Mouse (Mus musculus) brain, embryonic 14.5 days (tissue): ENCODE results near the gene Zfp609.

Experiments used
- CTCF ChIP-seq: fragments of 200-500 bp; IDR thresholded peaks from 2 replicates; pipeline ENCODE4 v1.5.1; 2012; ENCODE audit warnings: inconsistent platforms, mild to moderate bottlenecking, moderate library complexity, borderline replicate concordance; ENCODE audit not compliant: insufficient read depth, insufficient read length; ENCODE audit errors: extremely low read depth
- POLR2A ChIP-seq: fragments of 200-500 bp; IDR thresholded peaks from 2 replicates; pipeline ENCODE4 v1.6.1; 2012; ENCODE audit warnings: mild to moderate bottlenecking, inconsistent platforms, borderline replicate concordance; ENCODE audit not compliant: poor library complexity, insufficient read depth, insufficient read length, severe bottlenecking; ENCODE audit errors: extremely low read depth

- peak; percentile 49; the same call in 1 of the 2 replicates for TF ChIP-seq CTCF
- no peak for TF ChIP-seq POLR2A
Measured at GRCm38 (mm10) chr9:65695646-65696045, 131.7 kb downstream of the Zfp609 start.
